Mouse (Mus musculus) cerebellum, adult 11-12 months (tissue): ENCODE measurements around the gene Mon1b.

Experiments used
- DNase-seq: peaks from one replicate; pipeline ENCODE4 v3.0.0; 2022

The Mon1b gene

GRCm38 (mm10) chr8:113634670-113635591, at the start of gene Mon1b:
Gene Mon1b (plus strand): TSS chr8:113635587.
- DNase-seq, result peak; percentile 99

GRCm38 (mm10) chr8:113598401-113598800, 37.0 kb upstream of the Mon1b start:
- no peak for DNase-seq

- peak; percentile 31 for DNase-seq
These were observed 2.8 kb upstream of the Mon1b start for GRCm38 (mm10) chr8:113632634-113633033.

GRCm38 (mm10) chr8:113634161-113634560, 1.2 kb upstream of the Mon1b start:
- peak; percentile 44 for DNase-seq

GRCm38 (mm10) chr8:113635592-113636279, 349 bp downstream of the Mon1b start:
- DNase-seq, result no peak

GRCm38 (mm10) chr8:113636280-113636628, 867 bp downstream of the Mon1b start:
- no peak for DNase-seq

GRCm38 (mm10) chr8:113640357-113640756, 5.0 kb downstream of the Mon1b start:
- no peak for DNase-seq

GRCm38 (mm10) chr8:113642926-113643325, 7.5 kb downstream of the Mon1b start, which contains the start of gene Syce1l:
Gene Syce1l (plus strand): TSS chr8:113643213.
- no peak for DNase-seq

- DNase-seq, result no peak
These were observed 8.3 kb downstream of the Mon1b start for GRCm38 (mm10) chr8:113643479-113644210.

- no peak for DNase-seq
These were observed 9.8 kb downstream of the Mon1b start for GRCm38 (mm10) chr8:113645220-113645619.

GRCm38 (mm10) chr8:113652450-113652849, 17.1 kb downstream of the Mon1b start:
- no peak for DNase-seq

GRCm38 (mm10) chr8:113653151-113653550, 17.8 kb downstream of the Mon1b start:
- no peak for DNase-seq

GRCm38 (mm10) chr8:113656154-113656553, 20.8 kb downstream of the Mon1b start:
- DNase-seq, result no peak

- DNase-seq, result no peak
These were observed 21.4 kb downstream of the Mon1b start for GRCm38 (mm10) chr8:113656681-113657298.

GRCm38 (mm10) chr8:113660128-113660527, 24.7 kb downstream of the Mon1b start:
- DNase-seq, result no peak

- peak; percentile 62 for DNase-seq
These were observed 29.2 kb downstream of the Mon1b start for GRCm38 (mm10) chr8:113664544-113664943.

GRCm38 (mm10) chr8:113665036-113665435, 29.6 kb downstream of the Mon1b start:
- DNase-seq, result no peak

GRCm38 (mm10) chr8:113665951-113666350, 30.6 kb downstream of the Mon1b start:
- DNase-seq, result no peak

- no peak for DNase-seq
These were observed 31.5 kb downstream of the Mon1b start for GRCm38 (mm10) chr8:113666714-113667432.

GRCm38 (mm10) chr8:113669924-113670323, 34.5 kb downstream of the Mon1b start:
- DNase-seq, result no peak

- DNase-seq, result peak; percentile 11
These were observed 37.3 kb downstream of the Mon1b start for GRCm38 (mm10) chr8:113672599-113673255.

GRCm38 (mm10) chr8:113673300-113673699, 37.9 kb downstream of the Mon1b start:
- no peak for DNase-seq
